Mouse (Mus musculus) heart, postnatal 10 days (tissue): ENCODE results near the gene Atraid. TPM values are rescaled to one million over a fixed set of nuclear protein-coding genes. Genes with fewer than 3 reads are reported as not detected.
"Not testable (repeated sequence)": the region's sequence is repeated elsewhere in the genome, so short reads cannot be mapped to it uniquely, and the experiment has no call there.

Experiments
- DNase-seq, 2 experiments: peaks; one replicate each; pipeline ENCODE4 v3.0.0; 2021
- intact Hi-C: fragments of 180-260 bp; cut with DNase I; formaldehyde crosslinking; loops from one replicate; pipeline ENCODE4 v1.15.1; 2025
- total RNA-seq, 2 experiments: library from RNA; stranded (reverse); gene quantifications; 2 replicates each; pipeline ENCODE4 v1.2.3; 2021

Gene Atraid
- total RNA-seq, 2 experiments from 2014 or later = 62.7 to 64.1 TPM

- intact Hi-C loops = loop anchor here (5.0 kb wide), 1 partner anchor 62 kb away; no protein-coding TSS in a partner anchor
- DNase-seq = no peak
Measured at GRCm38 (mm10) chr5:31050427-31050826, 2.3 kb downstream of the Atraid start.

- not testable (repeated sequence) for DNase-seq
- intact Hi-C loops = loop anchor here (5.0 kb wide), 1 partner anchor 59 kb away; no protein-coding TSS in a partner anchor
Measured at GRCm38 (mm10) chr5:31053728-31054127, 5.6 kb downstream of the Atraid start.

GRCm38 (mm10) chr5:31054261-31055215, 6.4 kb downstream of the Atraid start, which contains the start of gene Cad:
Gene Cad (plus strand): TSS chr5:31054780.
- DNase-seq = peak; percentile 97
- intact Hi-C loops = loop anchor here (5.0 kb wide), 1 partner anchor 58 kb away; no protein-coding TSS in a partner anchor

GRCm38 (mm10) chr5:31055216-31056140, 7.4 kb downstream of the Atraid start:
- intact Hi-C loops = no loop called here
- DNase-seq = no peak

- intact Hi-C loops = no loop called here
- no peak for DNase-seq
Measured at GRCm38 (mm10) chr5:31069810-31070209, 21.7 kb downstream of the Atraid start.

- intact Hi-C loops = no loop called here
- no peak for DNase-seq
Measured at GRCm38 (mm10) chr5:31071059-31071458, 22.9 kb downstream of the Atraid start.

- intact Hi-C loops = no loop called here
- DNase-seq = no peak
Measured at GRCm38 (mm10) chr5:31071821-31072220, 23.7 kb downstream of the Atraid start.

- peak in 1 of 2 experiments; percentile 23 for DNase-seq
Measured at GRCm38 (mm10) chr5:31073176-31073575, 25.1 kb downstream of the Atraid start.

GRCm38 (mm10) chr5:31076346-31076745, 28.2 kb downstream of the Atraid start:
- DNase-seq = no peak
- intact Hi-C loops = no loop called here

More at GRCm38 (mm10) chr5:31073176-31073575, 25.1 kb downstream of the Atraid start:
- intact Hi-C loops = no loop called here

- intact Hi-C loops = no loop called here
- DNase-seq = peak; percentile 20 to 23
Measured at GRCm38 (mm10) chr5:31080059-31080794, 32.1 kb downstream of the Atraid start.

GRCm38 (mm10) chr5:31080795-31081164, 32.7 kb downstream of the Atraid start:
- intact Hi-C loops = no loop called here
- DNase-seq = no peak

- peak; percentile 47 to 72 for DNase-seq
- intact Hi-C loops = no loop called here
Measured at GRCm38 (mm10) chr5:31081386-31081785, 33.3 kb downstream of the Atraid start.

- intact Hi-C loops = no loop called here
- DNase-seq = peak; percentile 64 to 85
Measured at GRCm38 (mm10) chr5:31082355-31082754, 34.2 kb downstream of the Atraid start.

- peak; percentile 59 to 60 for DNase-seq
- intact Hi-C loops = no loop called here
Measured at GRCm38 (mm10) chr5:31082935-31083625, 35.0 kb downstream of the Atraid start.

GRCm38 (mm10) chr5:31083949-31084348, 35.8 kb downstream of the Atraid start:
- intact Hi-C loops = no loop called here
- no peak for DNase-seq

GRCm38 (mm10) chr5:31086606-31087005, 38.5 kb downstream of the Atraid start:
- intact Hi-C loops = no loop called here
- no peak for DNase-seq

- intact Hi-C loops = no loop called here
Measured at GRCm38 (mm10) chr5:31087131-31087530, 39.0 kb downstream of the Atraid start.

GRCm38 (mm10) chr5:31092231-31092975, 44.3 kb downstream of the Atraid start:
- no peak for DNase-seq
- intact Hi-C loops = no loop called here

More at GRCm38 (mm10) chr5:31087131-31087530, 39.0 kb downstream of the Atraid start:
- no peak for DNase-seq
